In the genomic region with DNA sequence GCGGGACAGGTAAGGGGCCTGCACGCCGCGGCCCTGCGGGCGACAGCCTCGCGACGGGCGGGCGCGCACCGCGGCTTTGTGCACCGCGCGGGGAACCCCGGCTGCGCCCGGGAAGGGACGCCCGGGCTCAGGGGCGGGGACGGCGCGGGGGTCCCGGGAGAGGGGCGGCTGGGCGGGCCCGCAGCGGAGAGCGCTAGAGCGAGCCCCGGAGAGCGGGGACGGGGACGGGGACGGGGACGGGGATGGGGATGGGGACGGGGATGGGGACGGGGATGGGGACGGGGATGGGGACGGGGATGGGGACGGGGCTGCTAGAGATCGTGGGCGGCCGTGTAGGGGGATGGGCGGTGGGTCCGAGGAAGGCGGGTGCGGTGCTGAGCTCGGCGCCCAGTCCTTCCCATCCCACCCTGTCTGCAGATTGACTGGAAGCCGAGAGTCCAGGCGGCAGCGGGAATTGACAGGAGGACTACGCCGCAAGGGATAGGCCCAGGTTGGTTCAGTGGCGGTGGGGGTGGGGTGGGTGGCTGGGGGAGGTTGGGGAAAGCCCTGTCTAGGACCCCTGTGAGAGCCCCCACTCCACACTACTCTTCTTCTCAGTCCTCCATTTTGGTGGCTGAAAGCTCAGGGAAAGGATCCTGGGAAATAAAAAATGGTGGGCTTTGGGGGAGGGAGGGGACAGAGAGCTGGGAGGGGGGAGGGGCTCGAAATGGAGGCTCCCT, we compare ENCODE assay signal across 9 mouse cellular contexts. TPM values are rescaled to one million over a fixed set of nuclear protein-coding genes. Genes with fewer than 3 reads are reported as not detected.
DNase-seq lines count a peak whose midpoint lies in the region; ATAC-seq and TF ChIP-seq lines count a peak whose summit lies in the region.
"Not testable (repeated sequence)": the region's sequence is repeated elsewhere in the genome, so short reads cannot be mapped to it uniquely, and the experiment has no call there.
"Had no signal": no experiment of that assay in that cellular context is flagged by ENCODE, and none has a peak within 500 bp of the region (broad histone marks: within the 10 kb centered on the region; RNA-seq: fewer than 3 reads in every experiment).

No protein-coding gene starts in this region.

- H3K9me3 ChIP-seq in embryonic facial prominence, embryonic 12.5 days; heart, embryonic 12.5 days (replicated peaks); liver, embryonic 11.5 days (ENCODE audit: control insufficient read depth, low read length); midbrain, embryonic 14.5 days (ENCODE audit: control insufficient read depth, low read length); stomach, embryonic 14.5 days (ENCODE audit: control insufficient read depth, low read depth, low read length): not testable (repeated sequence)

- H3K27me3 ChIP-seq in C2C12 (ENCODE audit: control insufficient read depth, insufficient read depth, insufficient read length); embryonic facial prominence, embryonic 12.5 days; heart, embryonic 12.5 days (replicated peaks); kidney, adult 2 months (replicated peaks; ENCODE audit: control insufficient read depth, insufficient read depth, low read length); liver, embryonic 11.5 days (replicated peaks; ENCODE audit: control insufficient read depth, insufficient read depth, low read length); midbrain, embryonic 14.5 days (ENCODE audit: control insufficient read depth, insufficient read depth, low read length); stomach, embryonic 14.5 days (ENCODE audit: control insufficient read depth, insufficient read depth, low read length): not testable (repeated sequence)

- peak; percentile 66 for DNase-seq in brain, embryonic 14.5 days (ENCODE audit: low read depth)
- DNase-seq in kidney, adult 2 months; liver, embryonic 11.5 days (ENCODE audit: low spot score): not testable (repeated sequence)
- DNase-seq in midbrain, embryonic 14.5 days: peak; percentile 71

- peak overlapping the region; percentile 55 for H3K9ac ChIP-seq in embryonic facial prominence, embryonic 12.5 days
- H3K9ac ChIP-seq in heart, embryonic 12.5 days: peak overlapping the region; percentile 81
- peak overlapping the region; percentile 46; the same call in 1 of the 2 replicates for H3K9ac ChIP-seq in liver, embryonic 11.5 days (ENCODE audit: low read depth, low read length)
- H3K9ac ChIP-seq in midbrain, embryonic 14.5 days (replicated peaks; ENCODE audit: low read length): peak overlapping the region; percentile 44
- H3K9ac ChIP-seq in stomach, embryonic 14.5 days (replicated peaks; ENCODE audit: low read depth, low read length): 0 out of 2 replicates have a peak overlapping the region, but pooled peaks have one; percentile 28

- TF ChIP-seq CTCF in C2C12 (IDR thresholded peaks at IDR 0.05; ENCODE audit: control insufficient read depth, insufficient read depth, insufficient read length); brain, embryonic 14.5 days (IDR thresholded peaks at IDR 0.05; ENCODE audit: borderline replicate concordance, extremely low read depth, insufficient read depth, insufficient read length); kidney, adult 2 months (conservative IDR thresholded peaks at IDR 0.05; ENCODE audit: insufficient read depth, insufficient read length, low read depth, low read length): not testable (repeated sequence)

- H3K36me3 ChIP-seq in C2C12 (ENCODE audit: control insufficient read depth, insufficient read depth); embryonic facial prominence, embryonic 12.5 days; heart, embryonic 12.5 days; kidney, adult 2 months (ENCODE audit: control insufficient read depth, insufficient read depth, low read length); liver, embryonic 11.5 days (ENCODE audit: control insufficient read depth, insufficient read depth, low read length); midbrain, embryonic 14.5 days (ENCODE audit: control insufficient read depth, insufficient read depth, low read length); stomach, embryonic 14.5 days (ENCODE audit: control insufficient read depth, insufficient read depth, low read length): not testable (repeated sequence)

- ATAC-seq in embryonic facial prominence, embryonic 12.5 days (ENCODE audit: insufficient number of reproducible peaks, insufficient read depth, low FRiP score, low TSS enrichment): peak; percentile 78
- peak; percentile 49 for ATAC-seq in heart, embryonic 12.5 days (ENCODE audit: insufficient number of reproducible peaks, low FRiP score)
- peak; percentile 24 for ATAC-seq in liver, embryonic 11.5 days (replicated peaks; ENCODE audit: low FRiP score)
- ATAC-seq in midbrain, embryonic 14.5 days (ENCODE audit: low FRiP score, low TSS enrichment): peak; percentile 61
- peak; percentile 30; the same call in 1 of the 2 replicates for ATAC-seq in stomach, embryonic 14.5 days (ENCODE audit: insufficient number of reproducible peaks, insufficient read depth, low FRiP score, low read depth)

- not testable (repeated sequence) for H3K4me1 ChIP-seq in embryonic facial prominence, embryonic 12.5 days; kidney, adult 2 months (ENCODE audit: control insufficient read depth, insufficient read depth, low read length); liver, embryonic 11.5 days (replicated peaks; ENCODE audit: control insufficient read depth, insufficient read depth, low read length); stomach, embryonic 14.5 days (ENCODE audit: control insufficient read depth, insufficient read depth, low read length)
- H3K4me1 ChIP-seq in heart, embryonic 12.5 days (replicated peaks): peaks cover 11% of the 10 kb centered on the region
- H3K4me1 ChIP-seq in midbrain, embryonic 14.5 days (ENCODE audit: control insufficient read depth, insufficient read depth, low read length): 0 out of 2 replicates have a peak, but pooled peaks cover 11% of the 10 kb centered on the region

- not testable (repeated sequence) for H3K79me3 ChIP-seq in C2C12 (ENCODE audit: low read depth)

- H3K79me2 ChIP-seq in C2C12 (ENCODE audit: control insufficient read depth, insufficient read depth): not testable (repeated sequence)

- 12% methylated on average over 17 of the region's 60 CpGs for WGBS in embryonic facial prominence, embryonic 12.5 days
- 15% methylated on average over 11 of the region's 60 CpGs for WGBS in heart, embryonic 12.5 days
- 0% methylated on average over 8 of the region's 60 CpGs for WGBS in kidney, adult 2 months
- WGBS in liver, embryonic 11.5 days: 14% methylated on average over 16 of the region's 60 CpGs
- WGBS in midbrain, embryonic 14.5 days: 26% methylated on average over 17 of the region's 60 CpGs
- WGBS in stomach, embryonic 14.5 days: 11% methylated on average over 13 of the region's 60 CpGs

- H3ac ChIP-seq in C2C12 (ENCODE audit: control insufficient read depth, insufficient read length, low read depth): not testable (repeated sequence)

- H3K27ac ChIP-seq in embryonic facial prominence, embryonic 12.5 days; kidney, adult 2 months (ENCODE audit: insufficient read depth, low read depth, low read length); liver, embryonic 11.5 days (ENCODE audit: low read depth, low read length); stomach, embryonic 14.5 days (ENCODE audit: low read length): not testable (repeated sequence)
- H3K27ac ChIP-seq in heart, embryonic 12.5 days (ENCODE audit: poor library complexity, severe bottlenecking): peak overlapping the region; percentile 73; the same call in 1 of the 2 replicates
- H3K27ac ChIP-seq in midbrain, embryonic 14.5 days (replicated peaks; ENCODE audit: low read depth, low read length): peak overlapping the region; percentile 70

- TF ChIP-seq POLR2A in brain, embryonic 14.5 days (IDR thresholded peaks at IDR 0.05; ENCODE audit: borderline replicate concordance, extremely low read depth, insufficient read depth, insufficient read length, poor library complexity, severe bottlenecking); kidney, adult 2 months (IDR thresholded peaks at IDR 0.05; ENCODE audit: low read depth, low read length): not testable (repeated sequence)

- peak overlapping the region; percentile 23 for H3K4me3 ChIP-seq in C2C12 (ENCODE audit: insufficient read depth, poor library complexity, severe bottlenecking)
- peak overlapping the region; percentile 41 for H3K4me3 ChIP-seq in embryonic facial prominence, embryonic 12.5 days
- H3K4me3 ChIP-seq in heart, embryonic 12.5 days: peak overlapping the region; percentile 54
- peak overlapping the region; percentile 57 for H3K4me3 ChIP-seq in kidney, adult 2 months (ENCODE audit: insufficient read depth, low read depth, low read length)
- H3K4me3 ChIP-seq in liver, embryonic 11.5 days (ENCODE audit: low read depth, low read length): peak overlapping the region; percentile 50
- peak overlapping the region; percentile 42 for H3K4me3 ChIP-seq in midbrain, embryonic 14.5 days (replicated peaks; ENCODE audit: low read depth, low read length)
- peak overlapping the region; percentile 35 for H3K4me3 ChIP-seq in stomach, embryonic 14.5 days (ENCODE audit: low read depth, low read length)

- peak overlapping the region; percentile 41 for H3K4me2 ChIP-seq in embryonic facial prominence, embryonic 12.5 days (replicated peaks)
- peak overlapping the region; percentile 64 for H3K4me2 ChIP-seq in heart, embryonic 12.5 days
- peak overlapping the region; percentile 57 for H3K4me2 ChIP-seq in liver, embryonic 11.5 days
- H3K4me2 ChIP-seq in midbrain, embryonic 14.5 days (ENCODE audit: low read length): peak overlapping the region; percentile 63
- H3K4me2 ChIP-seq in stomach, embryonic 14.5 days (replicated peaks; ENCODE audit: low read depth, low read length): peak overlapping the region; percentile 35

RNA-seq across cellular contexts. Expression of gene Bex3, which starts 0.5 kb away (rescaled TPM):
- polyA plus RNA-seq in C2C12 (2012; fragmentation: generic; extraction: Trizol): 242 TPM
- polyA plus RNA-seq in brain, embryonic 14.5 days (2012; rRNA removed): 619 and 631 TPM in 2 replicates
- polyA plus RNA-seq in embryonic facial prominence, embryonic 12.5 days (2016; fragmentation: Nextera tagmentation; extraction: Ambion mirVana): 585 and 595 TPM in 2 replicates
- polyA plus RNA-seq in heart, embryonic 12.5 days (2016; fragmentation: Nextera tagmentation; extraction: Ambion mirVana): 661 and 676 TPM in 2 replicates
- 41.5 and 51.1 TPM in 2 replicates for polyA plus RNA-seq in kidney, adult 2 months (2012; rRNA removed)
- polyA plus RNA-seq in liver, embryonic 11.5 days (2014; fragmentation: Nextera tagmentation; extraction: Ambion mirVana): 486 and 530 TPM in 2 replicates
- polyA plus RNA-seq in midbrain, embryonic 14.5 days (2014; fragmentation: Nextera tagmentation; extraction: Ambion mirVana): 670 and 741 TPM in 2 replicates
- polyA plus RNA-seq in stomach, embryonic 14.5 days (2014; fragmentation: Nextera tagmentation; extraction: Ambion mirVana): 466 and 489 TPM in 2 replicates

RNA-seq across cellular contexts. Expression of gene Tceal9, which starts 25.7 kb away (rescaled TPM):
- 93.5 TPM for polyA plus RNA-seq in C2C12 (2012; fragmentation: generic; extraction: Trizol)
- 194 and 222 TPM in 2 replicates for polyA plus RNA-seq in brain, embryonic 14.5 days (2012; rRNA removed)
- 593 and 600 TPM in 2 replicates for polyA plus RNA-seq in embryonic facial prominence, embryonic 12.5 days (2016; fragmentation: Nextera tagmentation; extraction: Ambion mirVana)
- 543 and 559 TPM in 2 replicates for polyA plus RNA-seq in heart, embryonic 12.5 days (2016; fragmentation: Nextera tagmentation; extraction: Ambion mirVana)
- 11.9 and 25.6 TPM in 2 replicates for polyA plus RNA-seq in kidney, adult 2 months (2012; rRNA removed)
- polyA plus RNA-seq in liver, embryonic 11.5 days (2014; fragmentation: Nextera tagmentation; extraction: Ambion mirVana): 373 and 393 TPM in 2 replicates
- polyA plus RNA-seq in midbrain, embryonic 14.5 days (2014; fragmentation: Nextera tagmentation; extraction: Ambion mirVana): 319 and 320 TPM in 2 replicates
- polyA plus RNA-seq in stomach, embryonic 14.5 days (2014; fragmentation: Nextera tagmentation; extraction: Ambion mirVana): 663 and 676 TPM in 2 replicates

RNA-seq across cellular contexts. Expression of gene Bex1, which starts 55.2 kb away (rescaled TPM):
- polyA plus RNA-seq in C2C12 (2012; fragmentation: generic; extraction: Trizol): not detected
- 157 and 187 TPM in 2 replicates for polyA plus RNA-seq in brain, embryonic 14.5 days (2012; rRNA removed)
- polyA plus RNA-seq in embryonic facial prominence, embryonic 12.5 days (2016; fragmentation: Nextera tagmentation; extraction: Ambion mirVana): 86.3 and 86.5 TPM in 2 replicates
- polyA plus RNA-seq in heart, embryonic 12.5 days (2016; fragmentation: Nextera tagmentation; extraction: Ambion mirVana): 208 and 215 TPM in 2 replicates
- polyA plus RNA-seq in kidney, adult 2 months (2012; rRNA removed): 4.4 and 6.3 TPM in 2 replicates
- polyA plus RNA-seq in liver, embryonic 11.5 days (2014; fragmentation: Nextera tagmentation; extraction: Ambion mirVana): 195 and 210 TPM in 2 replicates
- polyA plus RNA-seq in midbrain, embryonic 14.5 days (2014; fragmentation: Nextera tagmentation; extraction: Ambion mirVana): 195 and 260 TPM in 2 replicates
- polyA plus RNA-seq in stomach, embryonic 14.5 days (2014; fragmentation: Nextera tagmentation; extraction: Ambion mirVana): 75.8 and 80.1 TPM in 2 replicates

RNA-seq across cellular contexts. Expression of gene Tceal7, which starts 56.0 kb away (rescaled TPM):
- polyA plus RNA-seq in C2C12 (2012; fragmentation: generic; extraction: Trizol): not detected
- 1.3 and 1.5 TPM in 2 replicates for polyA plus RNA-seq in brain, embryonic 14.5 days (2012; rRNA removed)
- 9.8 and 12.1 TPM in 2 replicates for polyA plus RNA-seq in embryonic facial prominence, embryonic 12.5 days (2016; fragmentation: Nextera tagmentation; extraction: Ambion mirVana)
- 9.2 and 10.6 TPM in 2 replicates for polyA plus RNA-seq in heart, embryonic 12.5 days (2016; fragmentation: Nextera tagmentation; extraction: Ambion mirVana)
- not detected in 2 replicates for polyA plus RNA-seq in kidney, adult 2 months (2012; rRNA removed)
- 0.69 and 0.77 TPM in 2 replicates for polyA plus RNA-seq in liver, embryonic 11.5 days (2014; fragmentation: Nextera tagmentation; extraction: Ambion mirVana)
- polyA plus RNA-seq in midbrain, embryonic 14.5 days (2014; fragmentation: Nextera tagmentation; extraction: Ambion mirVana): 1.8 and 1.9 TPM in 2 replicates
- 0.61 and 1.1 TPM in 2 replicates for polyA plus RNA-seq in stomach, embryonic 14.5 days (2014; fragmentation: Nextera tagmentation; extraction: Ambion mirVana)
- polyA plus RNA-seq: urinary bladder, adult 2 months had no signal

Comparison
In these comparisons a context has a peak if more than half of its experiments do, and no peak if none do; other contexts are left out.
1. ATAC-seq: peak in every context shown above with its lines; median percentile 78 in embryonic facial prominence, embryonic 12.5 days; 61 in midbrain, embryonic 14.5 days; 49 in heart, embryonic 12.5 days; 30 in stomach, embryonic 14.5 days; 24 in liver, embryonic 11.5 days.
2. H3K9ac ChIP-seq: peak in every context shown above with its lines; median percentile 81 in heart, embryonic 12.5 days; 55 in embryonic facial prominence, embryonic 12.5 days; 46 in liver, embryonic 11.5 days; 44 in midbrain, embryonic 14.5 days; 28 in stomach, embryonic 14.5 days.
3. RNA of gene Bex1, which starts 55.2 kb away (polyA plus RNA-seq): 195 to 210 TPM in liver, embryonic 11.5 days, 208 to 215 TPM in heart, embryonic 12.5 days, 195 to 260 TPM in midbrain, embryonic 14.5 days, 157 to 187 TPM in brain, embryonic 14.5 days, 86.3 to 86.5 TPM in embryonic facial prominence, embryonic 12.5 days and 75.8 to 80.1 TPM in stomach, embryonic 14.5 days; 4.4 to 6.3 TPM in kidney, adult 2 months and not detected in C2C12 (single experiment); every median in the first group is over 10 times any median in the second.
4. Peak in every context shown above with its lines, with median percentiles within 50 percentile points of each other: H3K4me3 ChIP-seq and H3K4me2 ChIP-seq.